Mouse (Mus musculus): ENCODE results near the gene Cux2.
"Not testable (repeated sequence)": the region's sequence is repeated elsewhere in the genome, so short reads cannot be mapped to it uniquely, and the experiment has no call there.

Cux2 gene

GRCm38 (mm10) chr5:121867963-121868362 is 181.9 kb downstream of the Cux2 start:
- no peak for DNase-seq (ENCODE audit: low read depth, low spot score)

DNA sequence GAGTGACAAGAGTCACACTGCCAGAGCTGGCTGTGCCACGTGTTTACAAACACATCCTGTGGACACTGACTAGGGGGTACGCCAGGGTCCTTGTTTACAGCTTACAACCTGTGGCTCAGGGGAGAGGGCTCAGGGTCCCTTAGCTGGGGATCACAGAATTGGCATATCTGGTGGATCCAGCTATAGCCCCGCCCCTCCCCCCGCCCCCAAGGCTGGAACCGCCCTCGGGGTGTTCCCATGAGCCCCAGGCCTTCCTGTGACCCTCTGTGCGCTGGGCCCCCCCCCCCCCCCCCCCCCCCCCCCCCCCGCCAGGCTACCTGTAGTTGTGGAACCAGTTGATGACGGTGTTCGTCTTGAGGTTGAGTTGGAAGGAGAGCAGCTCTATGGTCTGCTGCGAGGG is 185.6 kb downstream of the Cux2 start:
- no peak for DNase-seq (ENCODE audit: low read depth, low spot score)

- DNase-seq (ENCODE audit: low read depth, low spot score) = no peak
Measured at GRCm38 (mm10) chr5:121861964-121862363, 187.9 kb downstream of the Cux2 start.

DNA sequence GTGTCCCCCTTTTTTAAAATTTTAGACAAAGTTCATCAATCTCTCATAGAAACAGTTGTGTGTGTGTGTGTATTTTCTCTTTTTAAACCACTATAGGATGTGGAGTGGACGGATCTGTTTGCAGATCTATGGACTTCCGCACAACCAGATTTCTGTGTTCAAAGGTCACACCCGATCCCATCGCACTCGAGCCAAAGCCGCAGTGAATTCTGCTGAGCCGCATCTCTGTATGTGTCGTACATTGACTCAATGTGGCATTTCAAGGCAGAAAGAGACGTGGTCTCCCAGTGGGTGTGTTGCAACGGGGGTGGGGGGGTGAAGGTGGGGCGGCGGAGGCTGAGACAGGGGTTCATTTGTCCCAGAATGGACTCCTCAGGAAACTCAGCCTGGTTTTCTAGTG is 191.5 kb downstream of the Cux2 start:
- no peak for DNase-seq (ENCODE audit: low read depth, low spot score)

GRCm38 (mm10) chr5:121856740-121857139 is 193.2 kb downstream of the Cux2 start:
- DNase-seq (ENCODE audit: low read depth, low spot score) = no peak

- DNase-seq (ENCODE audit: low read depth, low spot score) = no peak
Measured at GRCm38 (mm10) chr5:121854768-121855167, 195.1 kb downstream of the Cux2 start.

DNA sequence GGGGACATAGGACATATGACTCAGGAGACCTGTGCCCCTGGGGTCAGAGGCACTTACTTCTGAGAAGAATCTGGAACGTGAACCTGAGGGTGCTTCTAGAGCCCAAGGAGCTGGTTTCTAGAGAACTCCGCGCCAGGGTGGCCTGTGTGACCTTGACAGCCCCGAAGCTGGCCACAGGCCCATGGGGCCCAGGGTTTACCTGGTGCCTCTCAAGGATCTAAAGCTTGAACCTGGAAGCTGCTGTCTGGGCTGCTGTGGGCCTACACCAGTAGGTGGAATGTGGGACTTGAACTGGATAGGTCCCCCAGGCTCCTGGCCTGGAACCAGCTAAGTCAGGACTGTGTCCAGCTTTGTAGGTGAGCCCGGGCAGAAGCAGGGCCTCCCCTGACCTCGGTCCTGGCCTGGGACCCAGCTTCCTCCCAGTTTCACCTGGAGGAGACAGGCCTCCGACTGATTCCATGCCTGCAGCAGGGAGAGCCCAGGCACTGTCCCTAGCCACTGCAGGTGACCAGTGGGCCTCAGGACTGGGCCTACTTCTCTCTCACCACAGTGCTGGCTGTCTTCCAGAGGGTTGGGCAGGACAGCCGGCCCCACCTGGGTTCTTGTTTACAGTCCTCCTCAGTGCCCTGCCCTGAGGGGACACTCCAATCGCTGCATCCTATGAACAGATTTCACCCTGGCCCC is 196.4 kb downstream of the Cux2 start:
- no peak for DNase-seq (ENCODE audit: low read depth, low spot score)

GRCm38 (mm10) chr5:121849478-121850349 is 200.2 kb downstream of the Cux2 start:
- DNase-seq (ENCODE audit: low read depth, low spot score) = no peak

DNA sequence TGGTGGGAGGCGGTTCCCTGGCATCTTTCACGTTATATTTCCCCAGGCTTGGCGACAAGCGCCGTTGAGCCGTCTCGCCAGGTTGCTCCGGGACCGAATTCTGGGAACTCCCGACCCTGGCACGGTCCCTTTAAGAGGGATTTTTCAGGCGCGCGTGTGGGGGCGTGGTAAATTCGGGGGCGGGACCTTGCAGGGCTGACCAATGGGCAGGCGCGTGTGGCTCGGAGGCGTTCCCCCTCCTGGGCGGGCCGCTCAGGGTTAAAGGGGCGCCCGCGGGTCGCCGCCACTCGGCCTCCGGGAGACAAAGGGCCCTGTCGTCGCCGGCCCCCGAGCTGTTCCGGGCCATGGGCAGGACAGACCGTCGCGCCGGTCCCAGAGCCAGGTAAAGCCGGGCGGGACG is 201.2 kb downstream of the Cux2 start, which contains the start of gene Pheta1:
Gene Pheta1 (plus strand): TSS at position 242 of the 400 bp plus-strand sequence.
- DNase-seq (ENCODE audit: low read depth, low spot score) = peak; percentile 93

- DNase-seq (ENCODE audit: low read depth, low spot score) = no peak
Measured at GRCm38 (mm10) chr5:121848035-121848519, 201.8 kb downstream of the Cux2 start.

- DNase-seq (ENCODE audit: low read depth, low spot score) = not testable (repeated sequence)
Measured at GRCm38 (mm10) chr5:121847269-121847668, 202.6 kb downstream of the Cux2 start.

- no peak for DNase-seq (ENCODE audit: low read depth, low spot score)
Measured at GRCm38 (mm10) chr5:121846322-121846721, 203.6 kb downstream of the Cux2 start.

GRCm38 (mm10) chr5:121845361-121845760 is 204.5 kb downstream of the Cux2 start:
- no peak for DNase-seq (ENCODE audit: low read depth, low spot score)

GRCm38 (mm10) chr5:121843138-121843905 is 206.6 kb downstream of the Cux2 start:
- no peak for DNase-seq (ENCODE audit: low read depth, low spot score)

- no peak for DNase-seq (ENCODE audit: low read depth, low spot score)
Measured at GRCm38 (mm10) chr5:121842665-121843118, 207.2 kb downstream of the Cux2 start.

- DNase-seq (ENCODE audit: low read depth, low spot score) = no peak
Measured at GRCm38 (mm10) chr5:121841973-121842372, 207.9 kb downstream of the Cux2 start.

DNA sequence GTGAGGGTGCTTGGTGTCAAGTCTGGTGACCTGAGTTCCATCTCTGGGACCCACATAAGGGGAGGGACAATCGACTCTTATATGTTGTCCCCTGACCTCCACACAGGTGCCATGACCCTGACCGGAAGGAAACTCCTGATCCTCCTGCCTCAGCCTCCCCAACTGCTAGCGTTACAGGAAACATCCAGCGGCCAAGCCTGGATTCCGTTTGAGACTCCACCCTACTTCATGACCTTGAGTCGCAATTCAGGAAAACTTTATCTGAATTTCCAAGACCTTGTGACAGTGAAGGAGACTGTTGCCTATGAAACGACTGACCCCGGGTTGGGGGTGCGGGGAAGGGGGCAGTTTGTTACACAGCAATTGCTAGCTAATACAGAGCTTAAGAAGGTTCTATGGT is 208.4 kb downstream of the Cux2 start:
- DNase-seq (ENCODE audit: low read depth, low spot score) = no peak

- DNase-seq (ENCODE audit: low read depth, low spot score) = no peak
Measured at GRCm38 (mm10) chr5:121839128-121839473, 210.8 kb downstream of the Cux2 start.

DNA sequence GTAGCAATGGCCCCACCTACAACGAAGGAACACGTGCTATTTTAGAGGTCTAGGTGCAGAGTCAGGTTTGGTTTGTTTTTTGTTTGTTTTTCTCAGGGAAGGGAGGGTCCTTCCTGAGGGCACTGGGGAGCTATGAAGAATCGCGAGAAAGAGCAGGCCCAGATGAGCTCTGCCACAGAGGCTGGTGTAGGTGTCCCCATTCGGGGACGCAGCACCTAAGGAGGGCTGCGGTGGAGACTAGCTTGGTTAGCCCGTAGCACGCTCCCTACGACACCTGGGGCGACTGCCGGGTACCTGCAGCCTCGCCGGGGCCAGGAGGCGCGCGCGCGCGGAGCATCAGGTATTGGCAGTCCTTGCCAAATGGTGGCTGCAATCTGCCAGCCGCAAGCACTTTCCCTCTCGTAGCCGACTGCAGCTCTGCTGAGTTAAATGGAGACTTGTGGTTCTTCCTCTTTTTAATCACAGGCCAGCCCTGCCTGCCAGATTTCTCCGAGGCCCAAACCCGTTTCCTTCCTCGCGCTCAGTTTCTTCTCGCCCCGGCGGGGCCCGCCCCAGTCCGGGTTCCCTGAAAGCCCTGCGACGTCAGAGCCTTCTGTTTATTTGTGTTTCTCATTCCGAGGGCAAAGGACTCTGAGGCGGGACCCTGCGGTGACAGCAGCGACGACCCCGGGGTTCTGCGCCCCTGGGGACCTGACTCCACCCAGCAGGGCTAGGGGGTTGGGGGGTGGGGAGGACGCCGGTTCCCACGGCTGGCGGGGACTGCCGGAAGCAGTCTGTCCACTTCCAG is 211.4 kb downstream of the Cux2 start:
- DNase-seq (ENCODE audit: low read depth, low spot score) = no peak

- no peak for DNase-seq (ENCODE audit: low read depth, low spot score)
Measured at GRCm38 (mm10) chr5:121837441-121838340, 212.2 kb downstream of the Cux2 start, which contains the start of gene Sh2b3. Gene Sh2b3 (minus strand): TSS chr5:121837646.

Data from embryo, embryonic 11.5 days (tissue).